Mouse (Mus musculus) ovary, postnatal 14 days (tissue): ENCODE data around the gene Cys1.
"Not testable (repeated sequence)": the region's sequence is repeated elsewhere in the genome, so short reads cannot be mapped to it uniquely, and the experiment has no call there.

ENCODE experiments used
- DNase-seq: peaks from one replicate; pipeline ENCODE4 v3.0.0; 2022; ENCODE audit warnings: low spot score

Cys1 gene

GRCm38 (mm10) chr12:24681286-24682023, at the start of gene Cys1:
TSS of gene Cys1 (minus strand) at chr12:24681813.
- DNase-seq: no peak

- DNase-seq: no peak
Observed at GRCm38 (mm10) chr12:24724369-24724768, 42.8 kb upstream of the Cys1 start.

DNA sequence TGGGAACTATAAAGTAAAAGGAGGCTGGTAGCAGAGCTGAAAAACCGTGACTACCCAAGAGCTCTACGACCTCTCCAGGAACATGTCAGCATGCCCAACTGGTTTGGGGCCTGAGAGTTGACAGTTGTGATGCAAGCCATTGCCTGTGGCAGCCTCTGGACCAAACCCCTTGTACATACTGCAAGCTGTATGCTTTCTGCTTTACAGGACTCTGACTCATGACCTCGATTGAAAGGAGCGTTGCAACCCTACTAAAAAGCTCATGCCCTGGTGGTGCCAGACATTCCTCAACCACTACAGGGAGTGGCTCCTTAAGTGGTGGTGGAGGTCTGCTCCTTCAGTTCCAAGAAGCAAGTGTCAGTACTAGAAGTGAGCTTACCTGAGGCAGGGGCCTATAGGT, 42.2 kb upstream of the Cys1 start:
- DNase-seq: no peak

DNA sequence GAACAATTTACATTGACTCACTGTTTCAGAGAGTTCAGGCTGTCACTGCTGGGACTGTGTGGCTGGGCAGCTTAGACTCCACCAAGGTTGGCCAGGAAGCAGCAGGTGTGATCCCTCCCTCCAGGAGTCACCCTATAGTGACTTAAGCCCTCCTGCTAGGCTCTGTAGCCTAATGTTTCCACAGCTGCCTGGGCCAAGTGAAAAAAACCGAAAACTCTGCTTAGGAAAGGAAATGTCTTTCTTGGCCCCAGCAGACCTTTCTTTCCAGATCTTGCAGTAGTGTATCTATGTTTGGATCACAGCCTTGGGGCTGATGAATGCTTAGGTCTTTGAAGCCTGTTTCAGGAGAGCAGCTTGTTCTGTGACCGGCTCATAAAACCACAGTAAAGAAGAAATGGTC, 41.8 kb upstream of the Cys1 start:
- no peak for DNase-seq

DNA sequence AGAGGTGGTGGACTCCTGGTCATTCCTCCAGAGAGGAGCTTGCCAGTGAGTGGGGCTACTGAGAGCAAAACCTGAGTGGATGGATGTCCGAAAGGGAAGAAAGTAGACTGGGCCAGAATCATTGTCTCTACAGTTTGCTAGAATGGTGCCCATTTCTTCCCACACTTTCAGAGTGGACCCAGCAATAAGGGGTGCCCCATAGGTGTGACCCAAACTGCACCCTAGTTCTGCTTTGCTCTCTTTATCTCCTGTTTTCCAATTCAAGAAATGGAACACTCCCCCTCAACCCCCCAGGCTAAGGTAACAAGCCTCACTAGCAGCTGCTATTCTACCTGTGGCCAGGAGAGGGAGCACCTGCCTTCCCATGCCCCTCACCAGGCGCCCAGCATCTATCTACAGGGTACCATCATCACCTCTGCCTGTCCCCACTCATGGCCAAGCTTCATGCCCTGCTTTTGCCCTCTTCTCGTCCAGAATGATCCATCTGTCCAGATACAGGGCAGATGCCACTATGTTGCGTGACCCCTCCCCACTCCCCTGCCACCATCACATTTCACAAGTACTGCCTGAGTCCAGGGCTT, 35.2 kb upstream of the Cys1 start:
- peak; percentile 33 for DNase-seq

GRCm38 (mm10) chr12:24715268-24715896, 33.8 kb upstream of the Cys1 start:
- no peak for DNase-seq

GRCm38 (mm10) chr12:24714579-24715255, 33.1 kb upstream of the Cys1 start:
- no peak for DNase-seq

DNA sequence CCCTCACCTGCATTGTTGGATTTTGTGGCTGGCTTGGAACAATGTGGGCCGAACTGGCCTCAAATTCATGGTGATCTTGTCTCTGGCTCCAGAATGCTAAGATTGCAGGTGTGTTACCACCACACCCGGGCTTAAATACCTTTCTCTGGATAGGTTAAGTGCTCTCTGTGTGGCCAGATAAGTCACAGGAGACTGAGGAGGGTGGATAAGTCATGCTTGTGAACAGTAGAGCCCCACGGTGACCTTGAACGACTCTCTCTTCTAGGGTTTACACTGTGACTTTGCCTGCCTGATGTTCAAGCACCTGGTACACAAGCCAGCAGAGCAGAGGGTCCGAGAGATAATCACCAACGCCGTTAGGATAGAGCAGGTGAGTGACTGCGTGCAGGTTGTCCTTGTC, 30.8 kb upstream of the Cys1 start:
- no peak for DNase-seq

- no peak for DNase-seq
Observed at GRCm38 (mm10) chr12:24710672-24711071, 29.1 kb upstream of the Cys1 start.

- peak; percentile 34 for DNase-seq
Observed at GRCm38 (mm10) chr12:24709831-24710508, 28.4 kb upstream of the Cys1 start.

GRCm38 (mm10) chr12:24709409-24709808, 27.8 kb upstream of the Cys1 start:
- no peak for DNase-seq

DNA sequence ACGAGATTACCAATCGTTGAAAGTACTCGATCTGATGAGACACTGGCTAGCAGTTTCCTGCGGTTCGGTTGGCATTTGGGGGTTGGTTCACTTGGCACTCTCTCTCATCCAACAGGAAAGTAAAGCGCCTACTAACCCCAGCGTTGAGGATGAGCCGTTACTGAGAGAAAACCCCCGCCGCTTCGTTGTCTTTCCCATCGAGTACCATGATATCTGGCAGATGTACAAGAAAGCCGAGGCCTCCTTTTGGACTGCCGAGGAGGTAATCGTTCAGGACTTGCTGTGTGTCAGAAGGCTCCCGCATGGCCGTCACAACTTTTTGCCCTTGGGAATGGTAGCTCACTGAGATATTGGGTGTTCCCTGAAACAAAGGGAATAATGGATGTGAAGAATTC, 27.2 kb upstream of the Cys1 start:
- no peak for DNase-seq

GRCm38 (mm10) chr12:24707954-24708823, 26.6 kb upstream of the Cys1 start, which contains the start of gene Rrm2:
TSS of gene Rrm2 (plus strand) at chr12:24708241.
- DNase-seq: peak; percentile 91

DNA sequence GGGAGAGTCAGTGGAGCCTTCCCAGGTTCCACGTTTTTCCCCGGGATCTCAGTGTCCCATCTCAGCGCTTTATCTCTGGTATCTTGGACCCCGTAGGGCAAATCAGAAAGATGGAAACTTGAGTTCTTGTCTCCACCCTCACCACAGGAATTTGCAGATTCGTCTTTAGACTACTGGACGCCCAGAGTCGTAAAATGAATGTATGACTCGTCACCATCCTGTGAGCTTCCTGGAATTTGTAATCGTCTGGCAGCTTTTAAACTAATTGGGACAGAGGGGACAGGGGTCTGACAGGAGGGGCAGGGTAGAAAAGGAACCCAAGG, 25.8 kb upstream of the Cys1 start:
- DNase-seq: no peak

GRCm38 (mm10) chr12:24706764-24707479, 25.3 kb upstream of the Cys1 start:
- no peak for DNase-seq

GRCm38 (mm10) chr12:24705502-24706263, 24.1 kb upstream of the Cys1 start:
- DNase-seq: no peak

- no peak for DNase-seq
Observed at GRCm38 (mm10) chr12:24703013-24703412, 21.4 kb upstream of the Cys1 start.

GRCm38 (mm10) chr12:24701621-24702020, 20.0 kb upstream of the Cys1 start:
- not testable (repeated sequence) for DNase-seq

GRCm38 (mm10) chr12:24699578-24699977, 18.0 kb upstream of the Cys1 start:
- DNase-seq: no peak

GRCm38 (mm10) chr12:24698514-24698913, 16.9 kb upstream of the Cys1 start:
- DNase-seq: no peak
